Mouse (Mus musculus): Measurements from ENCODE around the gene Ube2i. TPM values are rescaled to one million over a fixed set of nuclear protein-coding genes. Genes with fewer than 3 reads are reported as not detected.
A peak's percentile ranks its signal among the peaks of the same experiment; 100 is the strongest.
"Not testable (repeated sequence)": the region's sequence is repeated elsewhere in the genome, so short reads cannot be mapped to it uniquely, and the experiment has no call there.

Gene Ube2i
- polyA plus RNA-seq, 1 experiment from 2014 or later: 698 TPM

DNA sequence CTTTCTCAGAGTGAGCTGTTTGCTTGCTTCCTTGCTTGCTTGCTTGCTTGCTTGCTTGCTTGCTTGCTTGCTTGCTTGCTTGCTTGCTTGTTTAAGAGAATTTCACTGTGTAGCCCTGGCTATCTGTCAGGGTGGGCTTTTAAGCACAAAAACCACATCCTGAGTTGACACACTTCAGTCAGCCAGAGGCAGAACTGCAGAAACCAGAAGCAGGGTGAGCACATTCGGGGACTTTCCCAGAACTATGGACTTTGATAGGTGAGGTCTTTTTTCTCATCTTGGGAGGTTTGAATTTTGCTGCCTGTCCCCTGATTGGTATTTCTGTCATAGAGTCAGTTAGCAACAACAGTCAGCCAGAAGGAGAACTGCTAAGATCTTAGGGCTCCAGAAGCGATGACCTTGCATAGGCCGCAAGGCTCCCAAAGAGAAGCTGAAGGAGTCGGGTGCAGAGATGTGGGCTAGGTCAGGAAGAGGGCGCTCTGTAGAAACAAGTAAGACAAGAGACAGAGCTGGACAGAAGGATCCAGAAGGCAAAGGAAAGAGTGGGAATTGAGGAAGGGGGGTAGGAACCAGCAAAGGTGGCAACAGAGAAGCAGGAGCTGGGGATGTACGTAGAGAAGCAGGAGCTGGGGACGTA is 49.7 kb downstream of the Ube2i start:
- no peak overlapping the region for H3K4me2 ChIP-seq
- WGBS: 85% methylated on average over 7 of the region's 7 CpGs
- H3K4me1 ChIP-seq: no peaks in the 10 kb centered on the region; the same call in 1 of the 2 replicates
- no peak for ATAC-seq (ENCODE audit: borderline replicate concordance, extremely low read depth, low FRiP score, low TSS enrichment)
- peaks cover 4% of the 10 kb centered on the region; the same call in 1 of the 2 replicates for H3K36me3 ChIP-seq
- no peak overlapping the region for H3K9ac ChIP-seq
- H3K9me3 ChIP-seq: no peaks in the 10 kb centered on the region
- no peaks in the 10 kb centered on the region for H3K27me3 ChIP-seq
- H3K27ac ChIP-seq: no peak overlapping the region
- no peak overlapping the region for H3K4me3 ChIP-seq

DNA sequence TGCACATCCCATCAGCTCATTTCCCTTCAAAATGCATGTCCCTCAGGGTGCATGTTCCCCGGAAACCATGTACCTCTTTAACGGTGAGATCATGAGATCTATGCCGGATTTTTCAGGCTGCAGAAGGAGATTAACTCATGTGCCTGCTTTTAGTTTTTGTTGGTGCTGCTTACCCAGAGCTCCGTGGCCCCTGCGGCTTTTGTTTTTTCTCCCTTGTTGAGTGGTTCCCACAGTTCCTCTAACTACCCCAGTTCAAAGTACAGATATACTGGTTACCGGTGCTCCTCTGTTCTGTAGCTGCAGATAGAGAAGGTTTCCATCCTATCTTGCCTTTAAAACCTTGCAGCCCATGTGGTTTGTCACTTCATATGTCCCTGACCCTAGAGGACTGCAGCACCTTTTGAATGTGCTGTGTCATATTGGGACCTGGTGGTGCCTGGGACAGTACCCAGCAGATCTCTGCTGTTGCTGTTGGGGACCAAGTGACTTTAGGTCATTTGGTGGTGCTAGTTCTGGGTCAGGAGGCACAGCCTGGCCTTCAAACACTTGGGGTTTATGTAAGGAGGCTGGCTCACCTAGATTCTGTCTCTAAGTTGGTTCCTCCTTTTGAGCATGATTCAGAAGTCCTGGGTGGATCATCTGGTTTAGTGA is 51.3 kb downstream of the Ube2i start:
- no peak for ATAC-seq (ENCODE audit: borderline replicate concordance, extremely low read depth, low FRiP score, low TSS enrichment)
- 0 out of 2 replicates have a peak, but pooled peaks cover 12% of the 10 kb centered on the region for H3K36me3 ChIP-seq
- peak overlapping the region; percentile 77 for H3K4me2 ChIP-seq
- H3K9me3 ChIP-seq: no peaks in the 10 kb centered on the region
- H3K27ac ChIP-seq: no peak overlapping the region
- 46% methylated on average over 6 of the region's 6 CpGs for WGBS
- H3K4me3 ChIP-seq: no peak overlapping the region
- no peaks in the 10 kb centered on the region; the same call in 1 of the 2 replicates for H3K4me1 ChIP-seq
- H3K9ac ChIP-seq: no peak overlapping the region
- H3K27me3 ChIP-seq: no peaks in the 10 kb centered on the region

DNA sequence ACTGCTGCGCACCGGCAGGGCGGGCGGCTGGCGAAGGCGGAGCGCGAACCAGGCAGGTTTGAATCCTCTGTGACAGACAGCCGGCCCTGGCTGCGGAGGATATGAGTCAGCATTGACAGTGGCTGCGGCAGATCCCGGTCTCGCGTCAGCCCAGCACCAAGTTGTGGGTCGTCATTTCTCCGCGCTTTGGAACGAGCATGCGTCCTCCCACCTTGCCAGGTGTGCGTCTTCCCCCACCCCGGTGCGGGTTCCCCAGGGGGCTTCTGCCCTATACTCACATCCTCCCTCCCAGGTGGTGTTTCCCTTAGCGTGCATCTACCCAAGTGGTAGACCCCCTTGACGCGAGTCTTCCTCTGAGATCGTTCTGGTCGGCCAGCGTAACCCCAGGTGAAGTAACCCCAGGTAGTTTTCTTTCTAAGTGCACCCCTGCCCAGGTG is 51.9 kb downstream of the Ube2i start:
- H3K4me3 ChIP-seq: peak overlapping the region; percentile 41
- peak; percentile 78 for ATAC-seq (ENCODE audit: borderline replicate concordance, extremely low read depth, low FRiP score, low TSS enrichment)
- WGBS: 20% methylated on average over 14 of the region's 28 CpGs
- H3K4me2 ChIP-seq: peak overlapping the region; percentile 77
- not testable (repeated sequence) for H3K9me3 ChIP-seq, H3K9ac ChIP-seq, H3K27ac ChIP-seq, H3K4me1 ChIP-seq, H3K27me3 ChIP-seq
- H3K36me3 ChIP-seq: 0 out of 2 replicates have a peak, but pooled peaks cover 17% of the 10 kb centered on the region

DNA sequence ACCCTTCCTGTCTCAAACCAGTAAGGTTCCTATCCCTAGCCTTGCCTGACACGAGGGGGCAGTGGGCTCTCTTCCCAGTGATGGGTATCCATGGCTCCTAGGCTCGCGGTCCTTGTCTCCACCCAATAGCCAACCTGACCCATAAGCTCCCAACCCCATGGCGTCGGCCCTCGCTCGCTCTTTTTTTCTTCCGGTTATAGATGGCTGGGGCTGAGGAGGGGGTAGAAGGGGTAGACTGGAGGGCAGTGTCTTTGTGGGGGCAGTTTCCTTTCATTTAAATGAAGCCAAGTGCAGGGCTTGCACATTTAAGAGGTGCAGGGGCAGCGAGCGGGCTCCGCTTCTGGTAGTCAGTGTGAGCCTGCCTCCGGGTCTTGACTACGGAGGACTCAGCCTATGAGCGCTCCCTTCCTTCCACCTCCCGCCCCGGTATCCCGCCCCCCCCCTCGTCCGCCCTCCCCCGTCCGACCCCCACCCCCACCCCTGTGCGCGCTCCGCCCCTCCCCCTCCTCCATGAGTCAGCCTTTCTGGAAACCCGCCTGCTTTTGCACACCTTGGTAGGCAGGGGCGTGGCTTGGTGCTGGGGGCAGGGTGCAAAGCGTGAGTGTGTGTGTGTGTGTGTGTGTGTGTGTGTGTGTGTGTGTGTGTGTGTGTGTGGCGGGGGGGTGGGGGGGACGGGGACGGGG is 52.5 kb downstream of the Ube2i start:
- Histone ChIP-seq H3K4me3 (peak overlapping the region; percentile 41), H3K27me3 (no peaks in the 10 kb centered on the region), H3K4me2 (peak overlapping the region; percentile 77), H3K9ac (peak overlapping the region; percentile 36; the same call in 1 of the 2 replicates), H3K9me3 (no peaks in the 10 kb centered on the region), H3K36me3 (peaks cover 18% of the 10 kb centered on the region; the same call in 1 of the 2 replicates), H3K27ac (no peak overlapping the region), H3K4me1 (no peaks in the 10 kb centered on the region; the same call in 1 of the 2 replicates)
- peak; percentile 85 for ATAC-seq (ENCODE audit: borderline replicate concordance, extremely low read depth, low FRiP score, low TSS enrichment)
- WGBS: 3% methylated on average over 23 of the region's 30 CpGs

DNA sequence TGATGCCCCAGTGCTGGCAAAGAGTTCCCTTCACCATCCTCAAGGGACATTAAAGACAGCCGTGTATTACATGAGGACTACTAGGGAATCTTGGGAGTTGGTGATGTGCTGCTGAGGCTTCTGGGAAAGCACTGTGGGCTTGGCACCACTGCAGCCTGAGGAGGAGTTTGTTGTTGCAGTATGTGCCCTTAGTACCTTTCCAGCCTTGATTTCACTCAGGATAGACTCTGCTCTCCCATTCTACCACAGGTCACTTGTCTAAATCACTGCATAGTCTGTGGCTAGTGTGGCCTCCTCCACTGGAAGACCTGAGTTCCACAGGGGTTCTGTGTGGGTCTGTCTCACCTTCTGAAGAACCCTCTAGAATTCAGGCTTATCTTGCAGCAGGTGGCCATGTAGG is 53.7 kb downstream of the Ube2i start:
- Histone ChIP-seq H3K27ac (no peak overlapping the region), H3K9me3 (no peaks in the 10 kb centered on the region), H3K9ac (no peak overlapping the region), H3K27me3 (no peaks in the 10 kb centered on the region), H3K4me2 (no peak overlapping the region), H3K4me1 (no peaks in the 10 kb centered on the region; the same call in 1 of the 2 replicates), H3K4me3 (no peak overlapping the region), H3K36me3 (peaks cover 29% of the 10 kb centered on the region)
- no peak for ATAC-seq (ENCODE audit: borderline replicate concordance, extremely low read depth, low FRiP score, low TSS enrichment)
- 78% methylated on average over 1 of the region's 1 CpGs for WGBS

DNA sequence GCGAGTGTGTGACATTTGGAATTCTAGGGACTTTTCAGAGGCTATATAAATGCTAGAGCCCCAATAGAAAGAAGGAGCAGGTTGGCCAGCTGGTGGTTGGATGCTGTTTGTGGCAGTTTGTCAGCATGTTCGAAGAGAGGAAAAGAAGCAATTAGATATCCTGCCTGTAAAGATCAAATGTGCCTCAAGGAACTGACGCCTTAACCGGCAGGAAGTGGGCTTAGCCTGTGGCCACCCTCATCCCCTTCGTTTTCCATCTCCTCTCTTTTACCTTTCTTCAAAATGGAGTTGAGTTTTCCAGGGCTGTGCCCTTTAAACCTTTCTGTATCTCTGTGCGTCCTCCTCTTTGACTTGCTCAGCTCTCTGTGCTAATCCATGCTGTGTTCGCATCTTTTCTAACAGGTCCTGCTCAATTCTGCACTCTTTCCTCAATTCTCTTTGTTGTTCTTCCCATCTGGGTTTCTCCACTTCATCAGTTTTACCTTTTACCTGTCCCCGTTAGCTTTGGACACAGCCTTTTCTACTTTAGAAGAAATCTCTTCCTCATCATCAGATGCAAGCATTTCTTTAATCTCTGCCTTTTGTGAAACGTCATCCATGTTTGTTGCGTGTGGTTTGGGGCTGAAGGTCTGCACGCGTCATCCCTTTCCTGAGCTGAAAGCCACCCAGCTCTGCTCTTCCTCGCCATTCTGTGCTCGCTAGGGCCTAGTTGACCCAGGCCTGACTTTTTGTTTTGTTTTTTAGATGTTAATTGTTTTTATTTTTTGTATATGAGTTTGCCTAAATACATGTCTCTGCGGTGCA is 54.7 kb downstream of the Ube2i start:
- H3K4me3 ChIP-seq: no peak overlapping the region
- H3K27me3 ChIP-seq: no peaks in the 10 kb centered on the region
- no peak overlapping the region for H3K9ac ChIP-seq
- no peak overlapping the region for H3K27ac ChIP-seq
- H3K9me3 ChIP-seq: no peaks in the 10 kb centered on the region
- peaks cover 39% of the 10 kb centered on the region for H3K36me3 ChIP-seq
- 91% methylated on average over 15 of the region's 15 CpGs for WGBS
- H3K4me2 ChIP-seq: no peak overlapping the region
- ATAC-seq (ENCODE audit: borderline replicate concordance, extremely low read depth, low FRiP score, low TSS enrichment): no peak
- no peaks in the 10 kb centered on the region; the same call in 1 of the 2 replicates for H3K4me1 ChIP-seq

DNA sequence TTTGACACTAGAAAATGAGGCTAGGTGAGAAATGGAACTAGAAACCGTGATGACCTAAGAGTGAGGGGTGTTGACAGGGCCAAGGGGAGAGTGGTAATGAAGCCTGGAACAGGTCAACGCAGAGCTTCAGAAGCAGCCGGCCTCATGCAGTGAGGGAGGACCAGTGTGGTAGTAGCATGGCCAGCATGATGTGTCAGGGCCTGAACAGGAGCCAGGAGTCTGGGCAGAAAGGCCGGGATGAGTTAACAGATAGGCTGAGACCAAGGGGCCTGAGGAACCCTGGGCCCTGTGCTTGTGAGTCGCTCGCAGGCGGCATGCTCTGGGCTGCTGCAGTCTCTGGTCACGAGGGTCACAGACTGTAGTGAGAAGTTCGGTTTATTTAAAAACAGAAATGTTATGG is 55.5 kb downstream of the Ube2i start:
- Histone ChIP-seq H3K36me3 (peaks cover 46% of the 10 kb centered on the region), H3K4me2 (no peak overlapping the region), H3K4me1 (no peaks in the 10 kb centered on the region; the same call in 1 of the 2 replicates), H3K9me3 (no peaks in the 10 kb centered on the region), H3K27me3 (no peaks in the 10 kb centered on the region), H3K4me3 (no peak overlapping the region), H3K27ac (no peak overlapping the region), H3K9ac (no peak overlapping the region)
- no peak for ATAC-seq (ENCODE audit: borderline replicate concordance, extremely low read depth, low FRiP score, low TSS enrichment)
- WGBS: 90% methylated on average over 9 of the region's 9 CpGs

DNA sequence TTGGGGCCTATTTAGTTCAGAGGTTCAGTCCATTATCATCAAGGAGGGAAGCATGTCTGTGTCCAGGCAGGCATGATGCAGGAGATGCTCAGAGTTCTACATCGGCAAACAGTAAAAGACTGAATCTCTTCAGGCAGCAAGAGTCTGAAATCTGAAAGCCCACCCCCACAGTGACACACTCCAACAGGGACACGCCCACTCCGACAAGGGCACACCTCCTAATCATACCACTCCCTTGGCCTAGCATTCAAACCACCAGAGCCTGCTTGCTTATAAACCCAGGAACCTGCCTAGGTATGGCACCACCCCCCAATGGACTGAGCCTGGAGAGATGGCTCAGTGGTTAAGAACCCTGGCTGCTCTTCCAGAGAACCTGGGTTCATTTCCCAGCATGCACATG is 59.0 kb downstream of the Ube2i start:
- Histone ChIP-seq H3K27me3 (no peaks in the 10 kb centered on the region), H3K4me3 (no peak overlapping the region), H3K27ac (no peak overlapping the region), H3K9me3 (no peaks in the 10 kb centered on the region), H3K36me3 (peaks cover 73% of the 10 kb centered on the region), H3K9ac (no peak overlapping the region), H3K4me1 (no peaks in the 10 kb centered on the region), H3K4me2 (no peak overlapping the region)
- ATAC-seq (ENCODE audit: borderline replicate concordance, extremely low read depth, low FRiP score, low TSS enrichment): no peak
- 79% methylated on average over 3 of the region's 3 CpGs for WGBS

Small RNA genes within 50 kb of the gene (microRNA-seq; reads per million reads assigned to microRNA genes)
- not detected for gene Mir3547

Other genes starting within 250 kb of the Ube2i start
- 88.2 and 93.2 TPM in 2 replicates for gene Tmem204, start 191.0 kb downstream of the Ube2i start, polyA plus RNA-seq (2015; fragmentation: Nextera tagmentation; extraction: Ambion mirVana)
- gene Telo2, start 158.7 kb downstream of the Ube2i start, polyA plus RNA-seq (2015; fragmentation: Nextera tagmentation; extraction: Ambion mirVana): 42.2 and 46.3 TPM in 2 replicates
- gene Ptx4, start 153.9 kb downstream of the Ube2i start, polyA plus RNA-seq (2015; fragmentation: Nextera tagmentation; extraction: Ambion mirVana): 0.14 TPM in 1 of 2 replicates, not detected in the other
- 21.4 and 22.4 TPM in 2 replicates for gene Clcn7, start 141.2 kb downstream of the Ube2i start, polyA plus RNA-seq (2015; fragmentation: Nextera tagmentation; extraction: Ambion mirVana)
- gene Ccdc154, start 112.2 kb downstream of the Ube2i start, polyA plus RNA-seq (2015; fragmentation: Nextera tagmentation; extraction: Ambion mirVana): 0.44 and 0.50 TPM in 2 replicates
- gene Gm38655, start 99.2 kb downstream of the Ube2i start, polyA plus RNA-seq (2015; fragmentation: Nextera tagmentation; extraction: Ambion mirVana): 9.0 and 10.3 TPM in 2 replicates
- 32.1 and 33.0 TPM in 2 replicates for gene BC003965, start 90.1 kb downstream of the Ube2i start, polyA plus RNA-seq (2015; fragmentation: Nextera tagmentation; extraction: Ambion mirVana)
- 8.6 and 8.8 TPM in 2 replicates for gene Unkl, start 86.2 kb downstream of the Ube2i start, polyA plus RNA-seq (2015; fragmentation: Nextera tagmentation; extraction: Ambion mirVana)
- gene Gnptg, start 34.5 kb downstream of the Ube2i start, polyA plus RNA-seq (2015; fragmentation: Nextera tagmentation; extraction: Ambion mirVana): 43.3 and 47.2 TPM in 2 replicates
- 45.9 and 46.4 TPM in 2 replicates for gene Tsr3, start 34.5 kb downstream of the Ube2i start, polyA plus RNA-seq (2015; fragmentation: Nextera tagmentation; extraction: Ambion mirVana)
- 0.91 and 1.2 TPM in 2 replicates for gene Baiap3, start 18.3 kb downstream of the Ube2i start, polyA plus RNA-seq (2015; fragmentation: Nextera tagmentation; extraction: Ambion mirVana)
- gene Prss34, start 23.8 kb upstream of the Ube2i start, polyA plus RNA-seq (2015; fragmentation: Nextera tagmentation; extraction: Ambion mirVana): 0.80 and 1.3 TPM in 2 replicates
- gene Prss28, start 34.0 kb upstream of the Ube2i start, polyA plus RNA-seq (2015; fragmentation: Nextera tagmentation; extraction: Ambion mirVana): not detected in 2 replicates
- gene Prss29, start 44.0 kb upstream of the Ube2i start, polyA plus RNA-seq (2015; fragmentation: Nextera tagmentation; extraction: Ambion mirVana): not detected in 2 replicates
- 0.19 and 0.24 TPM in 2 replicates for gene Tpsab1, start 70.9 kb upstream of the Ube2i start, polyA plus RNA-seq (2015; fragmentation: Nextera tagmentation; extraction: Ambion mirVana)
- 3.6 and 5.7 TPM in 2 replicates for gene Tpsb2, start 91.7 kb upstream of the Ube2i start, polyA plus RNA-seq (2015; fragmentation: Nextera tagmentation; extraction: Ambion mirVana)
- 0.46 and 0.76 TPM in 2 replicates for gene Tpsg1, start 94.7 kb upstream of the Ube2i start, polyA plus RNA-seq (2015; fragmentation: Nextera tagmentation; extraction: Ambion mirVana)
- 2.5 and 2.6 TPM in 2 replicates for gene Cacna1h, start 159.2 kb upstream of the Ube2i start, polyA plus RNA-seq (2015; fragmentation: Nextera tagmentation; extraction: Ambion mirVana)
- 2.6 and 3.0 TPM in 2 replicates for gene Tekt4, start 180.0 kb upstream of the Ube2i start, polyA plus RNA-seq (2015; fragmentation: Nextera tagmentation; extraction: Ambion mirVana)
- gene Sstr5, start 222.7 kb upstream of the Ube2i start, polyA plus RNA-seq (2015; fragmentation: Nextera tagmentation; extraction: Ambion mirVana): 0.06 and 0.09 TPM in 2 replicates

Data from lung, embryonic 15.5 days (tissue).